Mouse (Mus musculus) embryonic fibroblast, embryonic 13.5 days (primary cell): ENCODE results near the gene Syne4.

Source experiments
- CTCF ChIP-seq: IDR thresholded peaks from 2 replicates; pipeline ENCODE4 v1.5.1; 2011; ENCODE audit warnings: mild to moderate bottlenecking, control low read depth, low read length, moderate library complexity, borderline replicate concordance; ENCODE audit not compliant: insufficient read depth
- POLR2A ChIP-seq: IDR thresholded peaks from 2 replicates; pipeline ENCODE4 v1.6.1; 2011; ENCODE audit warnings: low read depth, mild to moderate bottlenecking, control low read depth, low read length, moderate library complexity

- TF ChIP-seq CTCF (no peak), POLR2A (no peak)
These were observed 45.0 kb upstream of the Syne4 start for GRCm38 (mm10) chr7:30269641-30270040.
